Mouse (Mus musculus): ENCODE results near the gene Tet3. TPM values are rescaled to one million over a fixed set of nuclear protein-coding genes. Genes with fewer than 3 reads are reported as not detected.

Tet3 gene
- polyA plus RNA-seq, 1 experiment from 2014 or later: 56.5 TPM

- WGBS: 96% methylated on average over 2 of the region's 2 CpGs
- Histone ChIP-seq H3K9me3 (no peaks in the 10 kb centered on the region), H3K27ac (no peak overlapping the region), H3K27me3 (ENCODE audit: insufficient read depth, poor library complexity, severe bottlenecking) (no peaks in the 10 kb centered on the region), H3K4me3 (no peak overlapping the region), H3K4me1 (replicated peaks) (no peaks in the 10 kb centered on the region), H3K36me3 (peaks cover 99% of the 10 kb centered on the region)
- DNase-seq (ENCODE audit: low spot score): no peak
Observed at GRCm38 (mm10) chr6:83396711-83397110, 62.2 kb downstream of the Tet3 start.

- peaks cover 99% of the 10 kb centered on the region for H3K36me3 ChIP-seq
- H3K27me3 ChIP-seq (ENCODE audit: insufficient read depth, poor library complexity, severe bottlenecking): no peaks in the 10 kb centered on the region
- H3K4me1 ChIP-seq (replicated peaks): no peaks in the 10 kb centered on the region
- H3K9me3 ChIP-seq: no peaks in the 10 kb centered on the region
- no peak overlapping the region for H3K4me3 ChIP-seq
- DNase-seq (ENCODE audit: low spot score): no peak
- H3K27ac ChIP-seq: no peak overlapping the region
- WGBS: 94% methylated on average over 15 of the region's 15 CpGs
Observed at GRCm38 (mm10) chr6:83395544-83396229, 63.2 kb downstream of the Tet3 start.

GRCm38 (mm10) chr6:83394122-83394521 lies 64.8 kb downstream of the Tet3 start:
- H3K27me3 ChIP-seq (ENCODE audit: insufficient read depth, poor library complexity, severe bottlenecking): no peaks in the 10 kb centered on the region
- peaks cover 97% of the 10 kb centered on the region for H3K36me3 ChIP-seq
- no peak overlapping the region for H3K4me3 ChIP-seq
- no peaks in the 10 kb centered on the region for H3K4me1 ChIP-seq (replicated peaks)
- no peaks in the 10 kb centered on the region for H3K9me3 ChIP-seq
- H3K27ac ChIP-seq: no peak overlapping the region
- DNase-seq (ENCODE audit: low spot score): no peak
- WGBS: 93% methylated on average over 4 of the region's 4 CpGs

- WGBS: 90% methylated on average over 8 of the region's 8 CpGs
Observed at GRCm38 (mm10) chr6:83392166-83392780, 66.6 kb downstream of the Tet3 start.

GRCm38 (mm10) chr6:83385569-83386090 lies 73.3 kb downstream of the Tet3 start:
- Histone ChIP-seq H3K36me3 (peaks cover 89% of the 10 kb centered on the region), H3K4me1 (replicated peaks) (no peaks in the 10 kb centered on the region)
- WGBS: 93% methylated on average over 9 of the region's 9 CpGs

More at GRCm38 (mm10) chr6:83392166-83392780, 66.6 kb downstream of the Tet3 start:
- H3K4me3 ChIP-seq: no peak overlapping the region
- H3K9me3 ChIP-seq: no peaks in the 10 kb centered on the region
- H3K27ac ChIP-seq: no peak overlapping the region
- no peak for DNase-seq (ENCODE audit: low spot score)
- no peaks in the 10 kb centered on the region for H3K27me3 ChIP-seq (ENCODE audit: insufficient read depth, poor library complexity, severe bottlenecking)
- H3K4me1 ChIP-seq (replicated peaks): no peaks in the 10 kb centered on the region
- peaks cover 89% of the 10 kb centered on the region for H3K36me3 ChIP-seq

GRCm38 (mm10) chr6:83381510-83382491 lies 77.1 kb downstream of the Tet3 start:
- H3K4me3 ChIP-seq: no peak overlapping the region
- H3K9me3 ChIP-seq: no peaks in the 10 kb centered on the region
- H3K27me3 ChIP-seq (ENCODE audit: insufficient read depth, poor library complexity, severe bottlenecking): no peaks in the 10 kb centered on the region
- DNase-seq (ENCODE audit: low spot score): no peak
- H3K27ac ChIP-seq: no peak overlapping the region
- WGBS: 86% methylated on average over 10 of the region's 10 CpGs
- peaks cover 98% of the 10 kb centered on the region for H3K36me3 ChIP-seq
- H3K4me1 ChIP-seq (replicated peaks): no peaks in the 10 kb centered on the region

More at GRCm38 (mm10) chr6:83385569-83386090, 73.3 kb downstream of the Tet3 start:
- Histone ChIP-seq H3K27me3 (ENCODE audit: insufficient read depth, poor library complexity, severe bottlenecking) (no peaks in the 10 kb centered on the region), H3K4me3 (no peak overlapping the region), H3K27ac (no peak overlapping the region), H3K9me3 (no peaks in the 10 kb centered on the region)
- DNase-seq (ENCODE audit: low spot score): no peak

- Histone ChIP-seq H3K9me3 (no peaks in the 10 kb centered on the region), H3K27ac (no peak overlapping the region), H3K4me3 (no peak overlapping the region), H3K27me3 (ENCODE audit: insufficient read depth, poor library complexity, severe bottlenecking) (no peaks in the 10 kb centered on the region), H3K36me3 (peaks cover 100% of the 10 kb centered on the region), H3K4me1 (replicated peaks) (no peaks in the 10 kb centered on the region)
- no peak for DNase-seq (ENCODE audit: low spot score)
- 88% methylated on average over 9 of the region's 9 CpGs for whole genome bisulfite sequencing
Observed at GRCm38 (mm10) chr6:83373704-83374300, 85.1 kb downstream of the Tet3 start.

- DNase-seq (ENCODE audit: low spot score): no peak
- Histone ChIP-seq H3K36me3 (peaks cover 100% of the 10 kb centered on the region), H3K27ac (no peak overlapping the region), H3K4me3 (no peak overlapping the region), H3K27me3 (ENCODE audit: insufficient read depth, poor library complexity, severe bottlenecking) (no peaks in the 10 kb centered on the region), H3K9me3 (no peaks in the 10 kb centered on the region), H3K4me1 (replicated peaks) (0 out of 2 replicates have a peak, but pooled peaks cover 1% of the 10 kb centered on the region)
- 84% methylated on average over 3 of the region's 3 CpGs for WGBS
Observed at GRCm38 (mm10) chr6:83371350-83371749, 87.5 kb downstream of the Tet3 start.

- H3K27me3 ChIP-seq (ENCODE audit: insufficient read depth, poor library complexity, severe bottlenecking): no peaks in the 10 kb centered on the region
- WGBS: 94% methylated on average over 21 of the region's 21 CpGs
- H3K4me1 ChIP-seq (replicated peaks): 0 out of 2 replicates have a peak, but pooled peaks cover 2% of the 10 kb centered on the region
- no peaks in the 10 kb centered on the region for H3K9me3 ChIP-seq
- DNase-seq (ENCODE audit: low spot score): no peak
- no peak overlapping the region for H3K4me3 ChIP-seq
- H3K36me3 ChIP-seq: peaks cover 98% of the 10 kb centered on the region
- H3K27ac ChIP-seq: no peak overlapping the region
Observed at GRCm38 (mm10) chr6:83370316-83370965, 88.4 kb downstream of the Tet3 start.

- Histone ChIP-seq H3K27ac (no peak overlapping the region), H3K36me3 (peaks cover 93% of the 10 kb centered on the region)
- WGBS: 92% methylated on average over 12 of the region's 12 CpGs
Observed at GRCm38 (mm10) chr6:83363075-83363474, 95.8 kb downstream of the Tet3 start.

GRCm38 (mm10) chr6:83361523-83362248 lies 97.2 kb downstream of the Tet3 start:
- WGBS: 89% methylated on average over 11 of the region's 11 CpGs
- Histone ChIP-seq H3K27me3 (ENCODE audit: insufficient read depth, poor library complexity, severe bottlenecking) (no peaks in the 10 kb centered on the region), H3K36me3 (peaks cover 92% of the 10 kb centered on the region), H3K4me1 (replicated peaks) (peaks cover 2% of the 10 kb centered on the region; the same call in 1 of the 2 replicates), H3K9me3 (no peaks in the 10 kb centered on the region), H3K27ac (no peak overlapping the region), H3K4me3 (no peak overlapping the region)
- DNase-seq (ENCODE audit: low spot score): no peak

More at GRCm38 (mm10) chr6:83363075-83363474, 95.8 kb downstream of the Tet3 start:
- Histone ChIP-seq H3K4me3 (no peak overlapping the region), H3K9me3 (no peaks in the 10 kb centered on the region), H3K27me3 (ENCODE audit: insufficient read depth, poor library complexity, severe bottlenecking) (no peaks in the 10 kb centered on the region), H3K4me1 (replicated peaks) (peaks cover 2% of the 10 kb centered on the region; the same call in 1 of the 2 replicates)
- DNase-seq (ENCODE audit: low spot score): no peak

Measured in hindbrain, embryonic 10.5 days (tissue).